Mouse (Mus musculus): ENCODE measurements around the gene BC025446.
"Not testable (repeated sequence)": the region's sequence is repeated elsewhere in the genome, so short reads cannot be mapped to it uniquely, and the experiment has no call there.

The BC025446 gene

GRCm38 (mm10) chr15:75215778-75216691 lies at the start of gene BC025446:
TSS of gene BC025446 (plus strand) at chr15:75216376.
- no peak for DNase-seq (ENCODE audit: low spot score in 2 of 2)

- no peak for DNase-seq (ENCODE audit: low spot score in 2 of 2)
Measured at GRCm38 (mm10) chr15:75175506-75175905, 40.7 kb upstream of the BC025446 start.

GRCm38 (mm10) chr15:75186291-75186690 lies 29.9 kb upstream of the BC025446 start:
- DNase-seq (ENCODE audit: low spot score in 2 of 2) = no peak

- no peak for DNase-seq (ENCODE audit: low spot score in 2 of 2)
Measured at GRCm38 (mm10) chr15:75189116-75189515, 27.1 kb upstream of the BC025446 start.

- not testable (repeated sequence) for DNase-seq (ENCODE audit: low spot score in 2 of 2)
Measured at GRCm38 (mm10) chr15:75190560-75190959, 25.6 kb upstream of the BC025446 start.

- DNase-seq (ENCODE audit: low spot score in 2 of 2) = no peak
Measured at GRCm38 (mm10) chr15:75216831-75217230, 655 bp downstream of the BC025446 start.

GRCm38 (mm10) chr15:75221942-75222341 lies 5.8 kb downstream of the BC025446 start:
- no peak for DNase-seq (ENCODE audit: low spot score in 2 of 2)

- no peak for DNase-seq (ENCODE audit: low spot score in 2 of 2)
Measured at GRCm38 (mm10) chr15:75237736-75238288, 21.6 kb downstream of the BC025446 start.

- no peak for DNase-seq (ENCODE audit: low spot score in 2 of 2)
Measured at GRCm38 (mm10) chr15:75240558-75240957, 24.4 kb downstream of the BC025446 start.

GRCm38 (mm10) chr15:75242756-75243640 lies 26.8 kb downstream of the BC025446 start:
- DNase-seq (ENCODE audit: low spot score in 2 of 2) = no peak

- DNase-seq (ENCODE audit: low spot score in 2 of 2) = no peak
Measured at GRCm38 (mm10) chr15:75254671-75255070, 38.5 kb downstream of the BC025446 start.

- DNase-seq (ENCODE audit: low spot score in 2 of 2) = no peak
Measured at GRCm38 (mm10) chr15:75265863-75266262, 49.7 kb downstream of the BC025446 start.

- no peak for DNase-seq (ENCODE audit: low spot score in 2 of 2)
Measured at GRCm38 (mm10) chr15:75266626-75267025, 50.5 kb downstream of the BC025446 start.

- no peak for DNase-seq (ENCODE audit: low spot score in 2 of 2)
Measured at GRCm38 (mm10) chr15:75268121-75268520, 51.9 kb downstream of the BC025446 start, which contains the start of gene Ly6f. TSS of gene Ly6f (plus strand) at chr15:75268421.

GRCm38 (mm10) chr15:75268916-75269829 lies 53.0 kb downstream of the BC025446 start:
- DNase-seq (ENCODE audit: low spot score in 2 of 2) = no peak

- DNase-seq (ENCODE audit: low spot score in 2 of 2) = no peak
Measured at GRCm38 (mm10) chr15:75270169-75270568, 54.0 kb downstream of the BC025446 start.

GRCm38 (mm10) chr15:75270691-75271362 lies 54.7 kb downstream of the BC025446 start:
- DNase-seq (ENCODE audit: low spot score in 2 of 2) = no peak

- no peak for DNase-seq (ENCODE audit: low spot score in 2 of 2)
Measured at GRCm38 (mm10) chr15:75271426-75271825, 55.2 kb downstream of the BC025446 start.

- no peak for DNase-seq (ENCODE audit: low spot score in 2 of 2)
Measured at GRCm38 (mm10) chr15:75271891-75272290, 55.7 kb downstream of the BC025446 start.
